Mouse (Mus musculus): ENCODE measurements around the gene Fbxo7.

DNA sequence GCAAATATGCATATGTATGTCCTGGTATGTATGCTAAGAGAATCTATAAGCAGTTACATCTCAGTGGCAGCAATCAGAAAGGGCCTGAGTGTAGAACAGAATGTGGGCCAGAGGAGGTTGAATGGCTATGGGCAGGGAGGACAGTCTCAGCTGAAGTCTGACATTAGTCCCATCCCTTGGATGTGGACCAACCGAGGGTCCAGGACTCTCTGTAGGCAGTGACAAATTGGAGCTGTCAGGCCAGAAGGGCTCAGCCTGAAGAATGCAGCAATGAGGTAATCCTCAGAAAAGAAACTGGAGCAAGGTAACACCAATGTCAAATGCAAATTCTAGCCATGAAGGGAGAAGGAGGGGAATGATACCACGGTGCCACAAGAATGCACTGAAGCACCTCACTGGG is 55.5 kb downstream of the Fbxo7 start:
- TF ChIP-seq CTCF (IDR thresholded peaks at IDR 0.05; ENCODE audit: control insufficient read depth, insufficient read depth, insufficient replicate concordance, low read depth, low read length) (no peak), POLR2A (IDR thresholded peaks at IDR 0.05; ENCODE audit: control insufficient read depth, low read depth, low read length) (no peak)

All from testis, adult 2 months (tissue).